Mouse (Mus musculus) layer of hippocampus, adult 8-10 months (tissue): Measurements from ENCODE around the gene Carmil2. TPM values are rescaled to one million over a fixed set of nuclear protein-coding genes. Genes with fewer than 3 reads are reported as not detected.
A peak's percentile ranks its signal among the peaks of the same experiment; 100 is the strongest.

ENCODE experiments used
- DNase-seq, 2 experiments: peaks; one replicate each; pipeline ENCODE4 v3.0.0; 2022; ENCODE audit warnings: low spot score in 2 of 2
- total RNA-seq, 4 experiments: library from RNA; stranded (reverse); gene quantifications; 2 replicates each; pipeline ENCODE4 v1.2.4; 2022

Gene Carmil2
- total RNA-seq, 4 experiments from 2014 or later: 61.2 to 71.3 (median 68.4) TPM

- DNase-seq: no peak
These were observed 9.2 kb downstream of the Carmil2 start for GRCm38 (mm10) chr8:105695080-105695780.

GRCm38 (mm10) chr8:105697196-105697780 is 11.2 kb downstream of the Carmil2 start:
- DNase-seq: no peak

DNA sequence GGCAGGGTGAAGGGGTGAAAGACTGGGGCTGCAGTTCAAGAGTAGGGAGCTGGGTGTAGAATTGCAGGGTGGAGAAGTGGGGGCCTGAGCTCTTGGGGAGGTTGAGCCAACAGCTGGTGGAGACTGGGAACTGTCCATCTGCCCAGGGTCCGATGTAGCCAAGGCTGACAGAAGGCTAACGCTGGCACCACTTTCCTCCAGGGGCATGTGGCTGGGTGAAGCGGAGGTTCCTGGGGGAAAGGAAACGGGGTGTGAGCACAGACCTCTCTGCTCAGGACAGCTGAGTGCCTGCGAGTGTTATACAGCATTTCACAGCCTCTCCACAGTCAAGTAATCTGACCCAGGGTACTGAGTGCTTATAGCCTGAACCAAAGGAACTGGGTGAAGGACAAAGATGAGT is 12.7 kb downstream of the Carmil2 start:
- no peak for DNase-seq

- no peak for DNase-seq
These were observed 13.6 kb downstream of the Carmil2 start for GRCm38 (mm10) chr8:105699488-105700215.

DNA sequence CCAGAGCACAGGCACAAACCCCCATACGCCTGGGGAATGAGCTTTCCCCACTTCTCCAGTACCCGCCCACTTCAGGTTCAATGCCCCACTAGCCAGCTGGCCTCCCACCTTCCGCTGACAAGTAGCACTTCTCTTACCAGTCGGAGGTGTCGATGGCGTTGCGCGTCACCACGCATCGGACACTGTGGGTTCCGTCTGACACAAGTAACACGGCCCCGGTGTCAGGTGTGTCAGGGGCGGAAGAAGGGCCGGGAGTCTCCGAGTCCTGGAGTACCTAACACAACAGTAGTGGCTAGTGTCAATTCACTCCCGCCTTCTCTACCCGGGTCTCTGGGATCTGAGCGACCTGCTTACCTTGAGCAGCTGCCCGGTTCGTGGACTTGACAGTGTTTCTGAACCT is 14.5 kb downstream of the Carmil2 start:
- DNase-seq: peak; percentile 49 to 66

GRCm38 (mm10) chr8:105700966-105701824 is 15.1 kb downstream of the Carmil2 start, which contains the start of the genes Acd and Pard6a:
TSS of gene Acd (minus strand) at chr8:105701102.
TSS of gene Pard6a (plus strand) at chr8:105701148.
- DNase-seq: peak; percentile 90 to 96

GRCm38 (mm10) chr8:105702001-105702401 is 15.9 kb downstream of the Carmil2 start:
- peak in 1 of 2 experiments; percentile 33 for DNase-seq

DNA sequence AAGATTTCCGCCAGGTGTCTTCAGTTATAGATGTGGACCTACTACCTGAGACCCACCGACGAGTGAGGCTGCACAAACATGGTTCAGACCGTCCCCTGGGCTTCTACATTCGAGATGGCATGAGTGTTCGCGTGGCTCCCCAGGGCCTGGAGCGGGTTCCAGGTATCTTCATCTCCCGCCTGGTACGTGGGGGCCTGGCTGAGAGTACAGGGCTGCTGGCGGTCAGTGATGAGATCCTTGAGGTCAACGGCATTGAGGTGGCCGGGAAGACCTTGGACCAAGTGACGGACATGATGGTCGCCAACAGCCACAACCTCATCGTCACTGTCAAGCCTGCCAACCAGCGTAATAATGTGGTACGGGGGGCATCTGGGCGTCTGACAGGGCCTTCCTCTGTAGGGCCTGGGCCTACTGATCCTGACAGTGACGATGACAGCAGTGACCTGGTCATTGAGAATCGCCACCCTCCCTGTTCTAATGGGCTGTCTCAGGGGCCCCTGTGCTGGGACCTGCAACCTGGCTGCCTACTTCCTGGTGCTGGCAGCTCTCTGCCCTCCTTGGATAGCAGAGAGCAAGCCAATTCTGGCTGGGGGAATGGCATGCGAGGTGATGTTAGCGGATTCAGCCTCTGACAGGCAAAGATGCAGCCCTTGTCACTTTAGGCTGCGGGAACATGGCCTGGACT is 16.8 kb downstream of the Carmil2 start:
- DNase-seq: no peak

DNA sequence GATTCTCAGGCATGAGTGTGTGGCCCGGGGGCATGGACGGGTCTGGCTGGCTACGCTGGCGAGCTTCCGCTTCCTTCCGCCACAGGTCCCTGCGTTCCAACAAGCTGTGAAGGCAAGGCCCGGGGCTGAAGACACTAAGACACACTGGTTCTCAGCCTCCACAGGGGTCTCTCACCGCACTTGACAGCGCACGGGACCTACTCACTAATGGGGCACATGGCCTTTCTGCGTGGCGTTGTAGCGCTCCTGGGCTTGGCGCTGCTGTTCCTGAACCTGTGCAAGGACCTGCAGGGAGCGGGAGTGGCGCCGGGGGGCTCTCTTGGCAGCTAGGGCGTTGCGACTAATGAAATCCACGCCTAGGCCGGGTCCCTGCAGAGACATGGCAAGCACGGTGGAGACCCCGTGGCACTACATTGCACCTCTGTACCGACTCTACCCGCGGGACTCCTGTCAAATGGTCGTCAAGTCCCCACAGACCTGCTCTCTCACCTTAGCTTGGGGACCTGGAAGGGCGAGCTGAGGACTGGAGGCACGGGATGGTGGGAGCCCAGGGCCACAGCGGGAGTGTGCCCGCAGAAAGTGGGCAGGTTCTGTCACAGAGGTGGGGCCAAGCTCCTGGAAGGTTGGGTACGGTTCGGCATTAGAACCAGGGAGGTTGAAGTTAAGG is 18.2 kb downstream of the Carmil2 start:
- DNase-seq: no peak

DNA sequence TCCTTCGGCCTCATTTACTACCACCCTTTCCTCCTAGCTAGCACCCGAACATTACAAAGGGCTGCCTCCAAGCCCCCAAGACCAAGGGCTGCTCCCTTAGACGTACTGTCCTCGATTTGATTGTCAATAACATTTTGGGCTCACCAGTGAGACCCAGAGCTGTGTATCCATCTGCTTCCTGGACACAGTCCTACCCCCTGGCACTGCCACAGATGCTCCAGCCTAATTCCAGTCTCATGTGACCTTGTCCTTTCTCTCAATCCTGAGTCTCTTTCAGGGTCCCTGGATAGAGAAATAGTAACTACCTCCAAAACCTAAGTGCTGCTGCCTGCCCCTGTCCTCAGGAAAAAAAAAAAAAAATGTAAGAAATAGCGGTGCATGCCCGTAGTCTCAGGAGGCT is 18.9 kb downstream of the Carmil2 start:
- no peak for DNase-seq

DNA sequence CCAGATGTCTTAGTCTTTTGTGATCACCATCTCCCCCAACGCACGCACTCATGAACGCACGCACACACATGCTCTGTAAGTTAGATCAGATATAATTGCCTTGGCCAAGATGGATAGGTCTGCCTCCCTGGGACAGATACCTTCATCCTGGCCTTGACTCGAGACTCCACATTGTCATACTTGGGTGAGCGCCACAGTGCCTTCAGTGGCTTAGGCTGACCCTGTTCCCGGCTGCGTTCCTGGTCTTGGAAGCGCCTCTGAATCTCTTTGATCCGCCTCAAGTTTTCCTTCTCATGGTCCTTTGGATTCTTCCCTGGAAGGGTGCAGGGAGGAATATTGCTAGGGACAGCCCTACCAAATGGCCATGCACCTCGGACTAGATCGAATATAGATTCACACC is 20.4 kb downstream of the Carmil2 start:
- DNase-seq: no peak

- DNase-seq: peak; percentile 87 to 88
These were observed 21.7 kb downstream of the Carmil2 start, which contains the start of the genes 4933405L10Rik and Enkd1 for GRCm38 (mm10) chr8:105707498-105708403. TSS of gene 4933405L10Rik (plus strand) at chr8:105707655. TSS of gene Enkd1 (minus strand) at chr8:105708210.

DNA sequence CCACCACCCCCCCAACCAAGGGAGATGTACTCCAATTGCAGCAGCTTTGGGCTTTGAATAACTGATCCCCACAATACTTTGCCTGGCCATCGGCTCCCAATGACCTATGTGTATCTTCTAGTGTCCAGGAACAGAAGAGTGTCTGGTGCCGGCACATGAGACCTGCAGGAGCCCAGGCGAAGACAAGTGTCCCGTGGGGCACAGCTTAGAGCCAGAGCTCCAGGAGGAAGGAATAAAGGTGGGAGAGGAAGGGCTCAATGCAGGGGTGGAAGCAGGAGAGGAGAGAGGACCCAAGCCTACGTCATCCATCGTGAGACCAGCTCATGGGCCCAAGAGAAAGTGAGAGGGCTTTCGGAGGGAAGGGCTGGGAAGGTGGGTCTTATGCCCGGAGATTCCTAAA is 22.6 kb downstream of the Carmil2 start:
- no peak for DNase-seq

DNA sequence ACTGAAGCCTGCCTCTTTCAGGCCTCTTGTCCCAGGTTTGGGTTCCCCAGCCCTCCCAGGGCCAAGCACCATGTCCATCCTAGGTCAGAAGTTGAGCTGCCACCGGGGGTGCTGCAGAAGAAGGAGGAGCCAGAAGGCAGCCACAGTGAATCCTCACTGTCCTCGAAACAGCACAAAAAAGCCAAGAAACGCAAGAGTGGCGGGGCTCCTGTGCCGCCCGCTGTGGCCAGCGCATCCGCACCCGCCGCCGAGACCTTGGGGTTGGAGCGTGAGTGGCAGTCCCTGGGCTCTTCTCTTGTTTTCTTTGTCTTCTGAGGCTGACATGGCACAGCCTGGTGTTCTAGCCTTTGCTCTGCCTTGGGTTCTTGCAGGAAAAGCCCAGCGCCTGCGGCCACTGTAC is 23.2 kb downstream of the Carmil2 start:
- no peak for DNase-seq

DNA sequence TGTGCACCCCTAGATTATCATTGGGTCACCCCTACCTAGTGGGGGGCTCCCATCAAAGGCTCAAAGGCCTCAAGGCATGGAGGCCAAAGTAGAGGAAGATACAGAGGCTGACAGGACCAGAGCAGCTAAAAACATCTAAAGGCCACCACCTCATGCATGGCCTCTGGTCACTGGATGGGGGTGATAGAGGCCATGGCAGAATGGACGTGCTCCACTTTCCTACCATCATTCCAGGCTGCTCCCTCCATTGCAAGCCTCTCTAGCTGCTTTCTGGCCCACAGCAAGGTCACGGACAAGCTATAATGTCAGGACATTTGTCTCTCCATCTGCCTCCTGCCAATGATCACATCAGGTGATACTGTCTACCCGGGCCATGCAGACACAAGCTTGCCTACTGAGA is 26.2 kb downstream of the Carmil2 start:
- DNase-seq: no peak

GRCm38 (mm10) chr8:105714139-105714538 is 28.1 kb downstream of the Carmil2 start:
- peak; percentile 60 to 83 for DNase-seq

DNA sequence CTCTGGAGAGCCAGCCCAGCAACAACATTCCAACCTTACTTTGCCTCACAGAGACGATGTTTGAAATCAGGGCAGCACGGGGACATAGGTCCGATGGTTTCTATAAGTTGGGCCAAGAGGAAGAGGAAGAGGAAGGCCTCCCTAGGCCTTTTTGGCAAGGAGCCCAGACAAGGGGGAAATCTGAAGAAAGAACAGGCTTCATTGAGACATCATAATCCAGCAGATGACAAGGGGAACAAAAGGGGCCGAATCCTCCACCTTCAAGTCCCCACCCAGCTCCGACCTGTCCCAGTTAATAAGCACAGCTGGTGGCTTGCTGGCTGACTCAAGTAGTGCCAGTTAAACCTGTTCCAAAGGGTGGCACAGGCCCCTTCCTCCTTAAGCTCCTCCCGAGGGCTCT is 29.0 kb downstream of the Carmil2 start:
- DNase-seq: no peak

DNA sequence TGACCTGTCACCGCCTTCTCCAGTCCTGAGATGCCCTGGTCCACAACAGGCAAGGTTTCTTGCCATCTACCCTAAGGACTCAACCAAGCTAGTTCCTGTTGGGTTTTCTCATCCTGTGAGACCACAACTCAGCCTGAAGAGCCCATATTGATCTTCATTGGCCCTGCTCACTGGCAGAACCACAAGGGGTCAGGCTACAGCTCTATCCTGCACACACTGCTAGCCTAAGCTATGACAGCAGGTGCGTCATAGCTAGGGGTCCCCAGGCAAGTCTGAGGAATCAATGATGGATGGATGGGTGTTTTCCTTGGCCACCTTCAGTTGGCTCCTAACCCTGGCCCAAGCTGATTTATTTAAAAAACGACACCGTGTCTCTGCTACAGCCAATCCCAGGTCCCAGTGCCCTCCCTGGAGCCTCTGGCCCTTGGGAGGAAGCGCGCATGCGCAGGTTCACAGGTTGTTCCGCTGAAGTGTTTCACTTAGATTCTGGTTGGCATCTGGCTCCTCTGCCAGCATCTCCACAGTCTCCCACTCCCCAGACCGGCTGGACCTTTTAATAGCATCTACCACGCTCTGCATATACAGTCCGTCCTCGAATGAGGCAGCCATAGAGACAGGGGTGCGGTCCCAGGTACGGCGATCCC is 30.4 kb downstream of the Carmil2 start:
- no peak for DNase-seq

DNA sequence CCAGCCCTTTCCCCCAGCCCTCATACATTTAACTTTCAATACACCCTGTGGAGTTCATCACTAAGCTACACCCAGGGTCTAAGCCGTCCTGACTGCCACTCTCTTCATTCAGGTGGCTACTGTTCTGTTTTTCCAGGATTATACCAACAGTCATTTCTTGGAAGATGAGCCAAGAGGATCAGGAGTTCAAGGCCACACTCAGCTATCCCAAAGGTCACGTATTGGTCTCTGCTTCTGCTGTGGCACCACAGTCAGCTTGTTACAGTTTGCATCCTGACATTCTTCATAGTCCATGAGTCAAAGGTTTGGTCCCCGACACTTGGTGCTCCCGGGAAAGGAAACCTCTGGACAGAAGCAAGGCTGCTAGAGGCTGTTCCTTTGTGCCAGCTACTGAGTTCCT is 33.6 kb downstream of the Carmil2 start:
- DNase-seq: no peak
